Mouse (Mus musculus) stomach, embryonic 14.5 days (tissue): ENCODE data around the gene Dll3. TPM values are rescaled to one million over a fixed set of nuclear protein-coding genes. Genes with fewer than 3 reads are reported as not detected.

ENCODE experiments used
- ATAC-seq: fragments of 200-750 bp; cut with Nextera tagmentation; 2 replicates; pipeline ENCODE4 v1.8.0; 2017; ENCODE audit warnings: low read depth, moderate TSS enrichment; ENCODE audit not compliant: insufficient number of reproducible peaks, insufficient read depth, low FRiP score
- H3K27ac ChIP-seq: fragments of 300-500 bp; sonication (generic); 2 replicates; pipeline ENCODE4 v1.5.1; 2014; ENCODE audit warnings: mild to moderate bottlenecking, low read length, moderate library complexity, mixed read lengths
- H3K27me3 ChIP-seq: fragments of 300-500 bp; sonication (generic); 2 replicates; pipeline ENCODE4 v1.6.1; 2014; ENCODE audit warnings: low read length, control low read depth, mixed read lengths; ENCODE audit not compliant: control insufficient read depth, insufficient read depth
- H3K36me3 ChIP-seq: fragments of 300-500 bp; sonication (generic); 2 replicates; pipeline ENCODE4 v1.6.1; 2014; ENCODE audit warnings: mild to moderate bottlenecking, control low read depth, low read length, moderate library complexity, mixed read lengths; ENCODE audit not compliant: control insufficient read depth, insufficient read depth
- H3K4me1 ChIP-seq: fragments of 300-500 bp; sonication (generic); 2 replicates; pipeline ENCODE4 v1.6.1; 2014; ENCODE audit warnings: low read length, control low read depth, mixed read lengths; ENCODE audit not compliant: control insufficient read depth, insufficient read depth
- H3K4me2 ChIP-seq: fragments of 300-500 bp; sonication (generic); replicated peaks from 2 replicates; pipeline ENCODE4 v1.6.1; 2014; ENCODE audit warnings: low read depth, low read length, control low read depth
- H3K4me3 ChIP-seq: fragments of 300-500 bp; sonication (generic); 2 replicates; pipeline ENCODE4 v1.5.1; 2014; ENCODE audit warnings: low read depth, low read length, control low read depth
- H3K9ac ChIP-seq: fragments of 300-500 bp; sonication (generic); replicated peaks from 2 replicates; pipeline ENCODE4 v1.6.1; 2014; ENCODE audit warnings: low read depth, mild to moderate bottlenecking, control low read depth, low read length, moderate library complexity, mixed read lengths
- H3K9me3 ChIP-seq: fragments of 300-500 bp; sonication (generic); 2 replicates; pipeline ENCODE4 v1.6.1; 2016; ENCODE audit warnings: low read depth, low read length, control low read depth; ENCODE audit not compliant: control insufficient read depth
- WGBS: fragments of 180-500 bp; shearing (Covaris S2); extraction: QIAGEN DNeasy Blood & Tissue Kit; methylation state at CpG from one replicate; pipeline ENCODE4 v1.1.7; 2014; 5-methylcytosine and 5-hydroxymethylcytosine counted together
- polyA plus RNA-seq: library from polyadenylated mRNA; unstranded; fragments of >200 nt; fragmentation: Nextera tagmentation; extraction: Ambion mirVana; gene quantifications from 2 replicates; pipeline ENCODE4 v1.2.1, GENCODE M21; 2014

Dll3 gene
- polyA plus RNA-seq, 1 experiment from 2014 or later, result 3.8 TPM

DNA sequence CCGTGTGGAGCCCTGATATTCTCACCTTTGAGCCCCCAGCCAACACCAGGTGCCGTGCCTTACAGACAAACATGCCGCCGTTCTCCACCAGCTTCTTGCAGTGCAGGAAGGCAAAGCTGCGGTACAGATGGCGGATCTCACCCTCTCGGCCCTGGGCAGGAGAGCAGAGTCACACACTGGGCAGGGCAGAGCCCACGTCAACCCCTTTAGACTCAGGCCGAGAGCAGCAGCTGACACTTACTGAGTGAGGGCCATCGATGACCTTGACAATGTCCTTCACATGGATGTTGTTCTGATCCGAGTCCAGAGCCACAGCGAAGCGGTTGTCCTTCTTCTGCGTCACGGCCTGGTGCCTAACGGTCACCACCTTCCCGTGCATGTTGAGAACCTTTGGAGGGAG lies 16.7 kb upstream of the Dll3 start:
- Histone ChIP-seq H3K27me3 (no peaks in the 10 kb centered on the region), H3K9ac (no peak overlapping the region), H3K4me3 (no peak overlapping the region), H3K9me3 (no peaks in the 10 kb centered on the region), H3K4me2 (no peak overlapping the region), H3K27ac (no peak overlapping the region), H3K36me3 (peaks cover 95% of the 10 kb centered on the region), H3K4me1 (no peaks in the 10 kb centered on the region)
- 94% methylated on average over 17 of the region's 17 CpGs for WGBS
- ATAC-seq, result no peak

DNA sequence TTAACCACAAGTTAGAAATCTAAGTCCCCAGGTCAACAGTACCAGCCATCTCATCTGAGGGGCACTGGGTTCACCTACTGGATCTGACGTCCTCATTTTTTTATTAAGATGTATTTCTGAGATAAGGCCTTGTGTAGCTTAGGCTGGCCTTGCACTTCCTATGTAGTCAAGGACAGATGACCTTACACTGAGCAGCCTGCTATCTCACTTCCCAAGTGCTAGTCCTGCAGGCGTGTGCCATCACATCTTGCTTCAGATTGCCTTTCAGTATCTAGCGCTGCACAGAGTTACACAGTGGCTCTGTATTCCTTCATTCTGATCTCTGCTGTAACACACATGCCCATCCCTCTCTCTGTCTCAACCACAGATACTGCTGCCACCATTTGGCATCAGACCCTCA lies 16.0 kb upstream of the Dll3 start:
- Histone ChIP-seq H3K27ac (no peak overlapping the region), H3K4me3 (no peak overlapping the region), H3K9ac (no peak overlapping the region), H3K36me3 (peaks cover 88% of the 10 kb centered on the region), H3K27me3 (no peaks in the 10 kb centered on the region), H3K4me2 (no peak overlapping the region), H3K4me1 (no peaks in the 10 kb centered on the region), H3K9me3 (no peaks in the 10 kb centered on the region)
- WGBS, result 89% methylated on average over 3 of the region's 3 CpGs
- ATAC-seq, result no peak

DNA sequence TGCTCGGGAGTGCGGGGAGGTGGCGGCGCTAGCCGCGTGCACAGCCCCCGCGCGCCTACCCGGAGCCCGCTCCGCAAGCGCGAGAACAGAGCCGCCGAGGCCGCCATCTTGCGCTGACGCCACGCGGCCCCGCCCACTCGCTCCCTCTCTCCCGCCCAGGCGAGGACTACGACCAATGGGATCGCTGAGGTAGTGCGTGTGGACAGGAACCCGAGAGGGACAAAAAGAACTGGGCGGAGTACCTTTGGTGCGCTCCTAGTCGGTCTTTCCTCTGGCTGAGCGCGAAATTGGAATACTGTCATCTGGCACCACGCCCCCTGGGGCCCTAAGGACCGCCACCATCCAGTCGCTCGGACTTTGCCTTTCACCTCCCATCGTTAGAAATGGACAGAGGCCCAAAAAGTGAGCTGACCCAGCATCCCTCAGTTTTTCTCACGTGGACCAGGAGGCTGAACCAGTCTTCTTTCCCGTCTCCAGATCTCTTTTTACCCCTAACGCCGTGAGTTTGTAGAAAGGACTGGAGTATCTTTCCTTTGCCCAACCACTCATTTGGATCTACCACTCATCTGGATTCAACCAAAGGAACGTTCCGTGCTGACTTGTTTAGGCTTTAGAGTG lies 10.0 kb upstream of the Dll3 start, which contains the start of gene Timm50:
Gene Timm50 (minus strand): TSS at position 147 of the 618 bp plus-strand sequence.
- no peaks in the 10 kb centered on the region for H3K9me3 ChIP-seq
- WGBS, result under 1% methylated on average over 39 of the region's 45 CpGs
- peak; percentile 96 for ATAC-seq
- no peaks in the 10 kb centered on the region for H3K27me3 ChIP-seq
- peak within 1 kb of the TSS; percentile 85 for H3K4me2 ChIP-seq
- H3K9ac ChIP-seq, result peak within 1 kb of the TSS; percentile 90
- H3K36me3 ChIP-seq, result peaks cover 59% of the 10 kb centered on the region
- peak within 1 kb of the TSS; percentile 98 for H3K4me3 ChIP-seq
- H3K4me1 ChIP-seq, result peaks cover 8% of the 10 kb centered on the region; the same call in 1 of the 2 replicates
- peak within 1 kb of the TSS; percentile 48 for H3K27ac ChIP-seq

DNA sequence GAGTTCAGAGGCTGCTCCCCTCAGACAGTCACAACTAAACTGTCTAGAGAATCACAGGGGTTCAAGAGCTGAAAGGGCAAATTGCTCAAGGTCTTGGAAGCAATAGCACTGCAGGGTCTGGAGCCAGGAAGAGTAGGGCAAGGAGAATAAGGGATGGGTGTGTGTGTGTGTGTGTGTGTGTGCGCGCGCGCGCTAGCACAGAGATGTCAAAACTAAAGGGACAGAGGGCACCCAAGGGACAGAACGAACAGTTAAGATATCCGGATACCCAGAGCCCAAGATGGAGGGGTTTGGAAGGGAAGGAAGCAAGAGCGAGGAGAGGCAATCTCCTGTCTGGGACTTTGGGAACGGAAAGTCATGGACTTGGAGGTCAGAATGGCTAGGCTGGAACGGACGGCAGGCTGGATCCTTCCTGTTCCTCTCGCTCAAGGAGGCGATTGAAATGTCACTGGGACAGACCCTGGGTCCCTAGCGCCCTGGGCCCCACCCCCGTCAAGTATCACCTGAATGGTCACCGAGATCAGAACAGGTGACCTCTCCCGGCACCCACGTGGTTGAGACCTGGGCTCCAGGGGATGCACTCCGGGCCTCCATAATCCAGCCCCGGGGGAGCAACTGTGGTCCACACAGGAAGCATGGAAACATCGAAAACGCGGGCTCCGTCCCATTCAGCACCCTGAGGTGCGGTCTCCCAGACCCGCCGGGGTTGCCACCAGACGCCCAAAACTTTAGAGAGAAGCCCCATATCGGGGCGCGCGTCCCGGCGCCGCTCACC lies 9.3 kb upstream of the Dll3 start:
- Histone ChIP-seq H3K27me3 (no peaks in the 10 kb centered on the region), H3K9ac (peak overlapping the region; percentile 90), H3K36me3 (peaks cover 59% of the 10 kb centered on the region), H3K27ac (peak overlapping the region; percentile 48), H3K4me2 (peak overlapping the region; percentile 85), H3K4me1 (peaks cover 8% of the 10 kb centered on the region; the same call in 1 of the 2 replicates), H3K9me3 (no peaks in the 10 kb centered on the region), H3K4me3 (peak overlapping the region; percentile 98)
- WGBS, result 10% methylated on average over 29 of the region's 35 CpGs
- ATAC-seq, result peak; percentile 51

DNA sequence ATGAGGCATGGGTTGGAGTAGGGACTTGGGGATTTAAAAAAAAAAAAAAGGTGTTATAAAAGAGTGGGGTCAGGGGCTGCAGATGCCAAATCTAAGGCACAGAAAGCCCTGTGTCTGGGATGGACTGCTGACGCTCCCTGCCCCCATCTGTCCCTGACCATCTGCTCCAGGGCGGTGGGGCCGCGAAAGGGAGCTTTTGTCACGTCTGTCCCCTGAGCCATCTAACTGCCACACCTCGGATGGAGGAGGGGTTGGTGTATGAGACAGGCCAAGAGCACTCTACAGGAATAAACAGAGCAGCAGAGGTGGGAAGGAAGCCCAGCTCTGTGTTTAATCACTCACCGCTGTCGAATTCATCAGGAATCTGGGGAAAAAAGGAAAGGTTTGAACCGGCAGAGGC lies 7.7 kb upstream of the Dll3 start:
- no peak overlapping the region for H3K4me3 ChIP-seq
- no peak overlapping the region for H3K4me2 ChIP-seq
- WGBS, result 56% methylated on average over 9 of the region's 9 CpGs
- ATAC-seq, result no peak
- H3K9me3 ChIP-seq, result no peaks in the 10 kb centered on the region
- H3K4me1 ChIP-seq, result peaks cover 8% of the 10 kb centered on the region; the same call in 1 of the 2 replicates
- no peak overlapping the region for H3K9ac ChIP-seq
- peaks cover 54% of the 10 kb centered on the region for H3K36me3 ChIP-seq
- H3K27ac ChIP-seq, result no peak overlapping the region
- H3K27me3 ChIP-seq, result no peaks in the 10 kb centered on the region

DNA sequence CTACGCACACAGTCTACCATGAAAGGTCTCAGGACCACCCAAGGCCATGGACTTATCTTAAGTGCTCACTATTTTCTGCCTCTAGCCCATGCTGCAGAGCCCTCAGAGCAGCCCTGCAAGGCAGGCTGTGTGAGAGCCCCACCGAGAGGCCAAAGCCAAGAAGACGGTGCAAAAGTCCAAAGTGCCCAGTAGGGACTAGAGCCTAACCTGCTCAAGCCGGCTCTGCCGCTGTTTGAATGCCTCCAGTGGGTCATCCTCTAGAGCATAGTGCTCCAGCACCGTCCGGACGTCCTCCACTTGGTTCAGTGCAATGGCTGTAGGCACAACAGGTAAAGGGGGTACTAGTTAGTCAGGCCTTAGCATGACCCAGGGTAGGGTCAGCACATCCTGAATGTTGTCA lies 4.2 kb upstream of the Dll3 start:
- H3K4me2 ChIP-seq, result no peak overlapping the region
- no peak overlapping the region for H3K9ac ChIP-seq
- peaks cover 6% of the 10 kb centered on the region; the same call in 1 of the 2 replicates for H3K27me3 ChIP-seq
- 90% methylated on average over 8 of the region's 8 CpGs for WGBS
- no peaks in the 10 kb centered on the region for H3K9me3 ChIP-seq
- no peak overlapping the region for H3K27ac ChIP-seq
- no peak overlapping the region for H3K4me3 ChIP-seq
- peaks cover 14% of the 10 kb centered on the region for H3K4me1 ChIP-seq
- no peak for ATAC-seq
- H3K36me3 ChIP-seq, result peaks cover 48% of the 10 kb centered on the region

DNA sequence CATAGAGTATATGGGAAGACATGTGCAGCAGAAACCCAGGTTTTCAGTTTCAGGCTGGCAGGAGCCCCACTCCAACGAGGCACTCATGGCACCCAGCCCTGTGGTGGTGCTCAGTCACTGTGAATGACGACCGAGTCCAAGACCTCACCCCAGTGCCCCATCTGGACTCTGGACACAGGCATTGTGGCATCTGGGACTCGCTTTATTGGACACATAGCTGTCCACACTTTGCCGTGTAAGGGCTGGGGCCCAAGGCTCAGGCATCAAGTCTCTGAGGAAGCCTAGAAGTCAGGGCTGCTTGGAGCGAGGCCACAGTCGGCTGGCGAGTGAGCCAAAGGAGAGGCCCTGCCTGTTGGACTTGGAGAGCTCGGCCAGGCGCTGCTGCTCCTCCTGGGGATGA lies 3.6 kb upstream of the Dll3 start:
- H3K4me1 ChIP-seq, result peaks cover 8% of the 10 kb centered on the region
- H3K27me3 ChIP-seq, result peaks cover 9% of the 10 kb centered on the region; the same call in 1 of the 2 replicates
- ATAC-seq, result no peak
- peaks cover 48% of the 10 kb centered on the region for H3K36me3 ChIP-seq
- H3K9ac ChIP-seq, result no peak overlapping the region
- H3K27ac ChIP-seq, result no peak overlapping the region
- WGBS, result 93% methylated on average over 10 of the region's 10 CpGs
- H3K4me3 ChIP-seq, result no peak overlapping the region
- H3K4me2 ChIP-seq, result no peak overlapping the region
- H3K9me3 ChIP-seq, result no peaks in the 10 kb centered on the region

DNA sequence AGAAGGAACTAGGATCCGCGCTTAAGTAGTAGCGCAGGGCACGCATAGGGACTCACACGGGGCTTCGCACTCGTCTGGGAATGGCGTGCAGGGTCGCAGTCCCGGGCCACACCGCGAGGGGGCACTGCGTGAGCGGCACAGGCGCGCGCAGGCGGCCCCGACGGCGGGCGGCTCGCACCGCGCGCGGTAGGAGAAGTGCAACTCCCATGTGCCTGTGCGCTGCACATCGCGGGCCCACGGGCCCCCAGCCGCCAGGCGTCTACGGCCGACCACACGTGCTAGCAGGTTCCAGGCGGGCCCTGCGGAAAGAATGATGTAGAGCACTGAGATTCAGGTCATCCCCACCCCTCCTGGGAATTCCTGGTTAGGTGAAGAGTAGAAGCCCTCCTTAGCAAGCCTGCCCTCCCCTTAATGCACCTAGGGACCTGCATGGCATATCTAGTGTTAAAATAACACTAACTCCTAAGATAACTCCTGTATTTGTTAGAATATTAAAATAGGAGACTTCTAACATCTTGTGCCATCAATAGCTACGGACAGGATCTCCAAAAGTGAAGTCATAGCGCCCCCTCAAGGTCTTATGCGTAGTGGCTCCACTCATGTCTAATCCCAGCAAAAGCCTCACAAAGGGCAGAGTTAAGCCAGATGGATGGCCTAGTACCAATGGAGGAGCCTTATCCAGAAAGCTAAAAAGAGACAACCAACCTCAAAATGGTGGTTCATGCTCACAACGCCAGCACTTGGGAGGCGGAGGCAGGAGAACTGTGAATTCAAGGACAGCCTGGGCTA lies 3.0 kb downstream of the Dll3 start:
- peaks cover 18% of the 10 kb centered on the region for H3K27me3 ChIP-seq
- H3K27ac ChIP-seq, result no peak overlapping the region
- 28% methylated on average over 43 of the region's 43 CpGs for WGBS
- no peaks in the 10 kb centered on the region for H3K9me3 ChIP-seq
- no peak overlapping the region for H3K4me3 ChIP-seq
- peaks cover 6% of the 10 kb centered on the region for H3K4me1 ChIP-seq
- H3K36me3 ChIP-seq, result no peaks in the 10 kb centered on the region
- H3K9ac ChIP-seq, result no peak overlapping the region
- no peak overlapping the region; the same call in 1 of the 2 replicates for H3K4me2 ChIP-seq
- ATAC-seq, result no peak
